8 mouse cellular contexts compared by ENCODE assay signal in the genomic region with DNA sequence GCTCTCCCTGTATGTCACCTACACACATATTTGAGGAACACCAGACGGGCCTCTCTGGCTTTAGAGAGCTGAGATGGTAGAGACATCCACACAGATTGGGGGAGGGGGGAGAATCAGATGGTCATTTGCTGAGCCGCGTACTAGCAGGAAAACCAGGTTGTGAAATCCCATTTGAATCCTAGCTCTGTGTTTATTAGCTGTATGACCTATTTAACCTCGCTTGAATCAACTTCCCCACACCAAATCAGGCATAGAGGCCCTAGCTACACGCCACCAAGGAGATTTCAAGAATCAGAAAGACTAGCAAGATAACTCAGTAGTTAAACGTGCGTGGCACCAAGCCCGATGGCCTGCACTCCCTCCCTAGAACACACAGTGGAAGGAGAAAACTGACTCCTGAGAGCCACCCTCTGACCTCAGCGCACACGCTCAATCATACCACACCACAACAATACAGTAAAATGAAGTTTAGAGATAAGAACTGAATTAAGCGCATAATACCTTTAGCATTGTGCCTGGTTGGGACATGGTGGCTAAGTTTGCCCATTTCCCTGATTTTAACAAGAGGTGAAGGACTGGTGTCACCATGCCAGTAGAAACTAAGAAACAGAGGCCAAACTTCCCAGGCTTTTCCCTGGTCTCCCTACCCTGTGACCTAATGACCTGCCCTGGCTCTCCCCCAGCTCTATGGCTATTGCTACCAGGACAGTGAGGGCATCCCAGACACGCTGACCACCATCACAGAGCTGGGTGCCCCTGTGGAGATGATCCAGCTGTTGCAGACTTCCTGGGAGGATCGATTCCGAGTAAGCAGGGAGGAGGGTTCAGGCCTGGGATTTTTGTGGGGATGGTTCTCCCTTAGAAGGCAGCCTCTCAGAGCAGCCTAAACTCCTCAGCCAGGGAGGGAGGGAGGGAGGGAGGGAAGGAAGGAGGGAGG. TPM values are rescaled to one million over a fixed set of nuclear protein-coding genes. Genes with fewer than 3 reads are reported as not detected.
DNase-seq lines count a peak whose midpoint lies in the region; ATAC-seq and TF ChIP-seq lines count a peak whose summit lies in the region.

No protein-coding gene starts in this region.

- H3K4me2 ChIP-seq in embryonic facial prominence, embryonic 13.5 days: peak overlapping the region; percentile 93
- peak overlapping the region; percentile 98 for H3K4me2 ChIP-seq in hindbrain, embryonic 15.5 days
- peak overlapping the region; percentile 22 for H3K4me2 ChIP-seq in liver, postnatal 0 days (ENCODE audit: low read depth, low read length)

- H3K9me3 ChIP-seq in embryonic facial prominence, embryonic 13.5 days: no peaks in the 10 kb centered on the region
- no peaks in the 10 kb centered on the region for H3K9me3 ChIP-seq in hindbrain, embryonic 15.5 days
- H3K9me3 ChIP-seq in liver, postnatal 0 days (ENCODE audit: low read length): no peaks in the 10 kb centered on the region

- DNase-seq in adrenal gland, postnatal 10 days: peak; percentile 45
- DNase-seq in adrenal gland, adult 18-20 months (ENCODE audit: low spot score in 2 of 2): no peak
- no peak for DNase-seq in liver, postnatal 0 days
- DNase-seq in retina, postnatal 1 day: no peak
- no peak for DNase-seq in cerebellum, adult 2 months
- no peak for DNase-seq in ovary, postnatal 10 days (ENCODE audit: low spot score)

- H3K9ac ChIP-seq in embryonic facial prominence, embryonic 13.5 days: 0 out of 2 replicates have a peak overlapping the region, but pooled peaks have one; percentile 57
- no peak overlapping the region for H3K9ac ChIP-seq in hindbrain, embryonic 15.5 days
- 0 out of 2 replicates have a peak overlapping the region, but pooled peaks have one; percentile 12 for H3K9ac ChIP-seq in liver, postnatal 0 days (replicated peaks)

- no peak for ATAC-seq in embryonic facial prominence, embryonic 13.5 days (ENCODE audit: insufficient number of reproducible peaks, insufficient read depth, low FRiP score, low TSS enrichment, low read depth)
- ATAC-seq in hindbrain, embryonic 15.5 days (ENCODE audit: low FRiP score, low read depth): no peak
- ATAC-seq in liver, postnatal 0 days: peak; percentile 22; the same call in 1 of the 2 replicates

- no peak overlapping the region for H3K27ac ChIP-seq in embryonic facial prominence, embryonic 13.5 days
- no peak overlapping the region for H3K27ac ChIP-seq in hindbrain, embryonic 15.5 days (replicated peaks)
- peak overlapping the region; percentile 70 for H3K27ac ChIP-seq in liver, postnatal 0 days (ENCODE audit: low read depth)
- H3K27ac ChIP-seq in cerebellum, adult 2 months (ENCODE audit: insufficient read depth, low read length): no peak overlapping the region

- no peak for TF ChIP-seq EP300 in liver, postnatal 0 days (IDR thresholded peaks at IDR 0.05; ENCODE audit: low read depth)

- H3K4me1 ChIP-seq in embryonic facial prominence, embryonic 13.5 days: peaks cover 27% of the 10 kb centered on the region
- peaks cover 53% of the 10 kb centered on the region for H3K4me1 ChIP-seq in hindbrain, embryonic 15.5 days (replicated peaks)
- H3K4me1 ChIP-seq in liver, postnatal 0 days (ENCODE audit: insufficient read depth): peaks cover 23% of the 10 kb centered on the region
- no peaks in the 10 kb centered on the region for H3K4me1 ChIP-seq in cerebellum, adult 2 months (ENCODE audit: control insufficient read depth, insufficient read depth, low read length)

- H3K36me3 ChIP-seq in embryonic facial prominence, embryonic 13.5 days: peaks cover 25% of the 10 kb centered on the region
- no peaks in the 10 kb centered on the region for H3K36me3 ChIP-seq in hindbrain, embryonic 15.5 days
- peaks cover 14% of the 10 kb centered on the region for H3K36me3 ChIP-seq in liver, postnatal 0 days (replicated peaks; ENCODE audit: insufficient read depth, low read length)

- TF ChIP-seq POLR2A in cerebellum, adult 2 months (IDR thresholded peaks at IDR 0.05; ENCODE audit: borderline replicate concordance, insufficient read depth, low read length): no peak

- WGBS in embryonic facial prominence, embryonic 13.5 days: 63% methylated on average over 14 of the region's 14 CpGs
- WGBS in hindbrain, embryonic 15.5 days: 58% methylated on average over 14 of the region's 14 CpGs
- 47% methylated on average over 14 of the region's 14 CpGs for WGBS in liver, postnatal 0 days (ENCODE audit: insufficient replicate concordance)
- 83% methylated on average over 14 of the region's 14 CpGs for WGBS in cerebellum, adult 2 months

- peaks cover 71% of the 10 kb centered on the region for H3K27me3 ChIP-seq in embryonic facial prominence, embryonic 13.5 days
- H3K27me3 ChIP-seq in hindbrain, embryonic 15.5 days: no peaks in the 10 kb centered on the region
- peaks cover 5% of the 10 kb centered on the region; the same call in 1 of the 2 replicates for H3K27me3 ChIP-seq in liver, postnatal 0 days (ENCODE audit: insufficient read depth, low read length)
- H3K27me3 ChIP-seq in cerebellum, adult 2 months (ENCODE audit: control insufficient read depth, insufficient read depth, low read length): peaks cover 4% of the 10 kb centered on the region; the same call in 1 of the 2 replicates

- H3K4me3 ChIP-seq in embryonic facial prominence, embryonic 13.5 days: no peak overlapping the region
- 0 out of 2 replicates have a peak overlapping the region, but pooled peaks have one; percentile 0 for H3K4me3 ChIP-seq in hindbrain, embryonic 15.5 days
- no peak overlapping the region for H3K4me3 ChIP-seq in liver, postnatal 0 days (ENCODE audit: low read depth, low read length)
- H3K4me3 ChIP-seq in cerebellum, adult 2 months (replicated peaks; ENCODE audit: insufficient read depth, low read depth, low read length): no peak overlapping the region

- no peak for TF ChIP-seq CTCF in liver, postnatal 0 days (IDR thresholded peaks at IDR 0.05; ENCODE audit: low read depth)
- no peak for TF ChIP-seq CTCF in cerebellum, adult 2 months (IDR thresholded peaks at IDR 0.05; ENCODE audit: borderline replicate concordance, insufficient read depth, low read depth, low read length)

RNA-seq across cellular contexts. Expression of a gene that starts 4.5 kb away (rescaled TPM):
- 100 to 1,000 TPM in 1 of 2 experiments, 10 to 100 TPM in 1; 95.0 to 101 TPM for total RNA-seq in adrenal gland, postnatal 10 days (2021)
- 100 to 1,000 TPM in 1 of 2 experiments, 10 to 100 TPM in 1; 37.9 to 116 TPM for total RNA-seq in adrenal gland, adult 18-20 months (2021)
- polyA plus RNA-seq in embryonic facial prominence, embryonic 13.5 days (2015; fragmentation: Nextera tagmentation; extraction: Ambion mirVana): 5.6 and 8.1 TPM in 2 replicates
- polyA plus RNA-seq in hindbrain, embryonic 15.5 days (2015; fragmentation: Nextera tagmentation; extraction: Ambion mirVana): 5.7 and 7.1 TPM in 2 replicates
- 2.5 and 3.6 TPM in 2 replicates for polyA plus RNA-seq in liver, postnatal 0 days (2015; fragmentation: Nextera tagmentation; extraction: Ambion mirVana)
- polyA plus RNA-seq in cerebellum, adult 2 months (2012; rRNA removed): 9.0 and 11.6 TPM in 2 replicates

Comparison
In these comparisons a context has a peak if more than half of its experiments do, and no peak if none do; other contexts are left out.
1. H3K4me2 ChIP-seq: peak in every context shown above with its lines; median percentile 98 in hindbrain, embryonic 15.5 days; 93 in embryonic facial prominence, embryonic 13.5 days; 22 in liver, postnatal 0 days.